Mouse (Mus musculus): ENCODE data around the gene Ttpal. TPM values are rescaled to one million over a fixed set of nuclear protein-coding genes. Genes with fewer than 3 reads are reported as not detected.

Gene Ttpal
- 10 to 100 TPM; 22.7 to 34.8 TPM for total RNA-seq (2021)
- long read RNA-seq, experiment 1, full-length matches to known transcripts, result 3 of 9 reads
- long read RNA-seq, experiment 1, partial matches to known transcripts, result 0 of 9 reads
- long read RNA-seq, experiment 1, other reads (novel, unspliced or antisense), result 6 of 9 reads
- long read RNA-seq, experiment 2, full-length matches to known transcripts, result 4 of 4 reads
- long read RNA-seq, experiment 2, partial matches to known transcripts, result 0 of 4 reads
- long read RNA-seq, experiment 2, other reads (novel, unspliced or antisense), result 0 of 4 reads

GRCm38 (mm10) chr2:163602101-163602971, at the start of gene Ttpal:
Ttpal (plus strand) TSS chr2:163602314.
- DNase-seq, result peak; percentile 92 to 93

- no peak for DNase-seq
Measured at GRCm38 (mm10) chr2:163552518-163552929, 49.6 kb upstream of the Ttpal start.

DNA sequence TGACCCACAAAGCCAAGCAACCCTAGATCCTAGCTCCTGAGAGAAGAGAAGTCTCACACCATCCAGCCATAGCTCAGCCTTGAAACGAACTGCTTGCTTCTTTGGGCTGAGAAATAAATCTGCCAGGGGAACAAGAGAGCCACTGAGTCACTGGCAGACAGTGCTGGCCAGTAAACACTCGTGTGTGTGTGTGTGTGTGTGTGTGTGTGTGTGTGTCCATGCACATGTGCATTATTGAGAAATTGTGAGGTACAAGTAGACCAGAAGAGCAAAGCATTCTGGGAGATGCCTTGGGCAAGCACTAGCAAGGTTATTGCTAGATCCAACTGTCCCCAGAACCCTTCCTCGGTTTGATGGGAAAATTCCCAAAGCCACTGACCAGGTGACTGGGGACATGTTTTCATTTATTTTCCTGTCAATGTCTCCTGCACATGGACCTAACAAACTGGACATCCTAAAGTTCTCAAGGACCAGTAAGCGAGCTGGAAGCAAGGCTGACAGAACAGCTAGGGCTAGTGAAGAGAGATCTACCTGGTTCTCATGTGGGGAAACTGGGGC, 47.6 kb upstream of the Ttpal start:
- peak in 1 of 2 experiments; percentile 60 for DNase-seq

DNA sequence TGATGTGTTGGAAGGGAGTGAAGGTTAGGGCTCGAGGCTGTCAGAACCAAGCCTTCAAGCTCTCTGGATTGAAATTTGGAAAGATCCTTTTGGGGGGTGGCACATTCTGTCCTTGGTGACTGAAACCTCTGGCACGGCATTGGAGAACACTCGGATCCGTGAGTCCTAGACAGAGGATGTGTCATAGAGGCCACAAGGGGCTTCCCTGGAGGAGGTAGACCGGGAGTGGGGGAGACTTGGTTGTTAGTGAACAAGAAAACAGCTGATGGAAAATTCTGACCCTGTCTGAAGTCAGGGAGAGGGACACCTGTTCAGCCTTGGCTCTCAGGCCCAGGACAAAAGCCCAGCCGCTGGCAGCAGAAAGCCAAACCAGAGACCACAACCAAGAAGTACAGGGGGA, 47.1 kb upstream of the Ttpal start:
- DNase-seq, result peak in 1 of 2 experiments; percentile 56

GRCm38 (mm10) chr2:163555417-163555816, 46.7 kb upstream of the Ttpal start:
- DNase-seq, result peak; percentile 39 to 72

DNA sequence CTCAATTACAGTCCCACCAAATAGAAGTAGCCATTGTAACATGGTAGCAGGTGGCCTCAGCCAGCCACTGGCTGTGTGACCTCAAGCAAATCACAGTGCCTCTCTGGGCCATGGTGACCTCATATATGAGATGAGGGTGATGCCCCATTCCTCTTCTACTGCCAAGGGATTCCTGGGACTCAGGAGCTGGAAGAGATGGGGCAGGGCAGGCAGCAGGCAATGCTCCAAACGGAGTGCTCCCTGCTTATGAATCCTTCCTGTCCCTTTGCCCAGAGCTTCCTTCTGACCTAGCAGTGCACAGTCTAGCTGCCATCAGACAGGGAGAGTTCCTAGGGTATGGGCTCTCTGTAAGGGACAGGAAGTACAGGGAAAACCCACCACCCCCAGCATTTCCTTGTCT, 43.6 kb upstream of the Ttpal start:
- no peak for DNase-seq

GRCm38 (mm10) chr2:163559236-163559635, 42.9 kb upstream of the Ttpal start:
- DNase-seq, result no peak

DNA sequence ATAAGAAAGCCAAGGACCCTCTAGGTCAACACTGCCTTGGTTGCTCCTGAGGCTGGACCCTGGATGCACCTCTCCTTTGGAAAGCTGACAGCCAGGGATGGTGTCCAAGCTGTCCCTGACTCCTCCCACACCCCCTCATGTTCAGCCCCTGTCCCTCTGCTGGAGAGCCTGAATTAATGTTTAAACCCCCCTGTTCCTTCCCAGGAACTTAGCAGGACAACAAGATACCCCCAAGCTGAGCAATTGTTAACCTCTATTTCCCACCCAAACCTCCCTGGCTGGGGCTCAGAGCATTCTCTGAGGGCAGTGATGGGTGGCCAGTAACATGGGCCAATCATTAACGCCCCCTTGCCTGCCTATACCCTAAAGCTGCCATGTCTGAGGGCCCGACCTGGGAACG, 41.9 kb upstream of the Ttpal start:
- no peak for DNase-seq

DNA sequence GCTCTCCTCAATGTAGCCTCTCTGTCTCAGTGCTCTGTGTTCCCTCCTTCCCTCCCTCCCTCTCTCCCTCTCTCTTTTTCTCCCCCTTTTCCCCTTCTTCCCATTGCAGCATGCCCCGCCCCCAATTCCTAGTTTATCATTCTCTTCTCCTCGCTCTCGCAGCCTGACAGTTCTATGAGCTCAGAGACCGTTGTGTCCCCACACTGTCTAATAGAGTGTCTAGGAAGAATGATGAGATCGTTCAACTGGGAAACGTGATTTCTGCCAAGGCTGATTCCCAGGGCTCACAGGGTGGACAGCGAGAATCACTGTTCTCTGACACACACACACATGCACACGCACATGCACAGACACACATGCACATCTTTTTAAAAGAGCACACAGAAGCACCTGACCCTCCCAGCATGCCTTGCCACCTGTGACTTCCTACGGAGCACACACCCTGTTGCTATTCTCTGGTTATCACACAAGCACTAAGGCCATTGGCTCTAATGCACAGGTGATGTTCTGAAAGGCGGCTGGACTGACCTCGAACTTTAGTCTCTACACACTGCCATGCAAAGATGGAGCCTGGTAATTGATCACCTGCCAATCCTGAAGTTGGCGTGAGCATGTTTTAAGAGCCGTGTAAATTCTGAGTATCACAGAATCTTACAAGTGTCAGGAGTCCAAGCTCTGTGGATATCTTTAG, 40.7 kb upstream of the Ttpal start:
- peak in 1 of 2 experiments; percentile 43 for DNase-seq

DNA sequence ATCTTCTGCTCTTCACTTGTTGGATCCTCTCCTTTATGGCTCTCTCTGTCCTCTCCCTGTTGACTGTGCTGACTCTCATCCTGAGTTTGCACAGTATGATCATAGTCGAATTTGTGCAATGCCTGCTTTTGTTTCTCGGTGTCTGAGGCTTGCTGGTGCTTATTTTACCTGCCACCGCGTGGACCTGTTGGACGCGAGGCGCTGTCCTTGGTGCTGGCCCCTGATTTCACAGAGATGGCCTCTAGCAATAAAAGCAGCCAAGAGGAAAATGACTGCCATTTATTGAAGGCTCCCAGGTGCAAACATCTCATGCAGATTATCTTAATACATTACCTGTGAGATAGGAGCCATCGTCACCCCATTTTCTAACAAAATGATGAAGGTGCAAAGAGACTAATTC, 37.5 kb upstream of the Ttpal start:
- DNase-seq, result peak; percentile 41 to 73

DNA sequence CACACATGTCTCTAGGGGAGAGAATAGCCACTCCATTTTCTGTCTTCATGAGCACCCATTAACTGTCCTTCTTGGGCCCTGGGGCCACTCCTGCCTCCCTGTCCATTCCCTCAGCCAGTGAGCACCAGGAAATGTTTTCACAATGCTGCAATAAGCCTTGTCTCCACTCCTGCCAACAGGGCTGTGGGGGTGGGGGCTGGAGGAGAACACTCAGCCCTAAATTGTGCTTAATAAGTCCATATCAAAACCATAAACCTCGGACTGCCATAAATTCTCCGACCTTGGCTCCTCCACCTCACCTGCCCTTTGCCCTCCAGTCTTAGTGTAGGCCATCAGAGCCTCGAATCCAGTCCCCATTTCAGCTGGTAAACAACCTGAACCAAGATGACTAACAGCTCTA, 27.8 kb upstream of the Ttpal start:
- DNase-seq, result no peak

DNA sequence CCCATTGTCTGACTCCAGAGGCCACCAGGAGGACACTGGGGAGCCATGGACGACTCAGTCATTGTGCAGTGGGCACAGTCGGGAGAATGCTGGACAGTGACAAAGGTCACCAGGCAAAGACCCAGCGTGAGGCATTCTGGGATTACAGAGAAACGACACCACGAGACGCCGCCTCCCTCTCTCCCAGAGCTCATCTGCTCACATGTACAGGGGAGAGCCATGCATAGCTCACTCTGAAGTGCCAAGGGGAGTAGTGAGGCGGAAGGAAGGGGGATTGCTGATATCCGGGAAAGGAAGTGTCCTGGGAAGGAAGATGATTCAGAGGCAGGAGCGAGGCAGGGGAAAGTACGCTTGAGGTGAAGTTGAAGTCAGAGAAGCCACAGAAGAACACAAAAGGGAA, 26.9 kb upstream of the Ttpal start:
- peak in 1 of 2 experiments; percentile 45 for DNase-seq

- DNase-seq, result no peak
Measured at GRCm38 (mm10) chr2:163577986-163578385, 24.1 kb upstream of the Ttpal start.

DNA sequence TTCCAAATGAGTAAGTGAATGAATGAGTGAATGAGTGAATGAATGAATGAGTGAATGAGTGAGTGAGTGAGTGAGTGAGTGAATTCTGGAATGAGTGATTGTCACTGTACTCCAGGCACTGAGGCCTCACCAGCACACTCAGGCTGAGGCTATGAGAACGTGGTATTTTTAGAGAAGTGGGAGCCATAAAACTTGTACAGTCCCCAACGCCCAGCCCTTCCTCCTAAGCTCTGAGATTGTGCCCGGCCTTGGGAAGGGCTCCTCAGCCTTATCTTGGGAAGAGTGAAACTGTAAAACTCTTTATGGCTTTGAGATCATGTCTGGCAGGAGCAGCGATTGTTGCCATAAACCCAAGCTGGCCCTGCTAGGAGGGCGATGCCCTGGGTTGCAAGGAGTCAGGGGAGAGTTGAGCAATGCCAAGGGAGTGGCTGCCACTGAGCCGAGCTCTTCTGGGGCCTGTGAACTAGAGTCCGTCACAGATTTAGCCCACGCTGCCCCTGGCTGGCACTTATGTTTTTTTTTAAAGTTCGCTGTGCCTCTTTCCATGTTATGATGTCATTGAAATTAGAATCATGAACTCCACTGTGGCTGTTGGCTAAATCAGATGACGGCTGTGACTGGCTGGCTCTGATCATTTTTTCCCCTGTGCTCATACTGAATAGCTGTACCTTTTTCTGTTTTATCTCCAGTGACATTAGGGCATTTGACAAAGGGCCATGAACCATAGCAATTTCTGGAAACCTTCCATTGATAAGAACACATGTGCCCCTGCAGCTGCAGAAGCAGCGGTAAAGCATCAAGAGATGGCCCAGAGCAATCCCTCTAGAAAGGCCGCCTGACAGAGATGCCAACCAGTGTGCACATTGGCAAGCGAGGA, 21.8 kb upstream of the Ttpal start:
- peak; percentile 28 to 39 for DNase-seq

DNA sequence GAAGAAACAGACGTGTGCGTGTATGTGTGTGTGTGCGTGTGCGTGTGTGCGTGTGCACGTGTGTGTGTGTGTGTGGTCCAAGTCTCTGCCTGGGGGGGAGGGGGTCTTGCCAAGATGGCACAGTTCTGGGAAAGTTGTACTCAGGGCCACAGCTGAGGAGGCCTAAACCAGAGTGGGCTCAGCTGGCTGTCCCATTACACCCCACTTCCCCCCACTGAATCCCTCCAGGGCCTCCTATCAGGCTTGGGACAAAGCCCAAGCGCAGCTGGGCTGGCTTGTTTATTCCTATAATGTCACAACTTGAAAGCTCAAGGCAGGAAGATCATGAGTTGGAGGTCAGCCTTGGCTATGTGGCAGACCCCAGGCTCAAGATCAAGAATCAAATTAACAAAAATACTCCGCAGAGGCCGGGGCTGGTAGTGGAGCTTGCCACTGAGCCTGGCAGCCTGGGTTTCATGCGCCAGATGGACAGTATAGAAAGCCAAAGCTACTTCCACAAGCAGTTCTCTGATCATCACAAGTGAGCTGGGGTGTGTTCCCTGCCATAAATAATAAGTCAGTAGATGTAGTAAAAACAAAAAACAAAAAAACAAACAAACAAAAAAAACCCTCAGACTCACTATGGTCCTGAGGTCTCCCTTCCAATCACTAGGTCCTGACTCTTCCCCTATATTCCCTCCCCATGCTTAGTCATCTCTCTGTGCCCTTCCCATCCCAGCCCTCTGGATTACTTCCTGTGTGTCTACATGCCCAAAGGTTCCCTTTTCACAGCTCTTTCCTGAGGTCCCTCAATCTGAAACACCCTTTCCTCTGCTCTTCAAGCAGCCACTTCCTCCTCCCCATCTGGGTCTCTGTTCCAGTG, 18.7 kb upstream of the Ttpal start:
- no peak for DNase-seq

GRCm38 (mm10) chr2:163584088-163584426, 18.1 kb upstream of the Ttpal start:
- DNase-seq, result no peak

- peak in 1 of 2 experiments; percentile 46 for DNase-seq
Measured at GRCm38 (mm10) chr2:163586384-163587261, 15.5 kb upstream of the Ttpal start.

DNA sequence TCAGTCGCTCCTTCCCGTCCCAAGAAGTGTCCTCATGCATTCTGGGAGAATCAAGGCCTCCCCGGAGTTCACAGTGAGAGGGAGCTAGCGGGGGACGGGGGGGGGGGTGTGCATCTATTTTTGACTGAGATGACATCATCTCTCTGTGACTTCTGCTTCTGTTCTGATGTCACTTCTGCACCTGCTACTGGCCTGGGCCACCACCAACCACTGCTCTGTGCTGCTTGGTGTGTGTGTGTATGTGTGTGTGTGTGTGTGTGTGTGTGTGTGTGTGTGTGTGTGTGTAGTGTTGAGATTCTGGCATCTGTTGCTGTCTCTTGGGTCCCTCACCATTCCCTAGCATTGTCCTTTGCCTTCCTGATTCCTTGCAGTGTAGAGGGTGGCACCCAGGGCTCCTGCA, 14.6 kb upstream of the Ttpal start:
- no peak for DNase-seq

DNA sequence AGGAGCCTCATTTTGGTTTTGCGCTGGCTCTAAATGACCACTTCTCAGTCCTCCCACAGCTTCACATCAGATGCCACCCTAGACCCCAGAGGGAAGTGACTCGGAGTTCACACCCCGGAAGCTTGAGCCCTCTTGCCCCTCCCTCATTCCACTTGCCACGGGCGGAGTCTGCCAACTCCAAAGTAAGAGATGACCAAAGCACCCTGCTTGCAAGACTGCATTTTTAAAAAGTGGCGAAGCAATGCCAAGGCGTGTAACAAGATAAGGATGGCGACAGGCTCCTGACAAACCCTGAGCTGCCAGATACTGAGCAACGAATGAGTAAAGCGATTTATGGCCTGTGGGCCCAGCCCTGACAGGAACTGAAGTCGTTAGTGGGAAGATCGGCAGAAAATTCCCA, 11.9 kb upstream of the Ttpal start:
- no peak for DNase-seq

DNA sequence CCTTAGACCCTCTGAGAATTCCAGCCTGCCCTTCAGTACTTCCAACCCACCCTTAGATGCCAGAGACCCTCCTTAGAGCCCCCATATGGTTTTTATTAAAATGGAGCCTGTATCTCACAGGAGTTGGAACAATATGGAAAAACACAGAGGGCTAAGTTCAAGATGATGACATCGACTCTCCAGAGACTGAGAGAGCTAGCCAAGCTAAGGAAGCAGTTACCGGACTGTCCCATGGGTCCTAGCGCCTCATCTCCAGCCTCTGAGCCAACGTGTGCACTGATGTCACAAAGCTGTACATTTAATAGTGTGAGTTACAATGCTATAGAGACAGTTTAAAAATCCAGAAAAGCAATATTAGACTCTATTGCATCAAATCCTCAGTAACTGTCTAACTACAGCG, 11.1 kb upstream of the Ttpal start:
- no peak for DNase-seq

All from adrenal gland, postnatal 36 days (tissue).